Mouse (Mus musculus) ES-Bruce4 (cell line): ENCODE results near the gene Olfr1218. TPM values are rescaled to one million over a fixed set of nuclear protein-coding genes. Genes with fewer than 3 reads are reported as not detected.
"Not testable (repeated sequence)": the region's sequence is repeated elsewhere in the genome, so short reads cannot be mapped to it uniquely, and the experiment has no call there.

ENCODE experiments used
- H3K27ac ChIP-seq: 2 replicates; pipeline ENCODE4 v1.5.1; 2012; ENCODE audit warnings: low read length, inconsistent platforms; ENCODE audit not compliant: insufficient read depth
- H3K27me3 ChIP-seq: 2 replicates; pipeline ENCODE4 v1.6.1; 2012; ENCODE audit warnings: mild to moderate bottlenecking, low read length, inconsistent platforms; ENCODE audit not compliant: control insufficient read depth, poor library complexity, insufficient read depth, severe bottlenecking
- H3K36me3 ChIP-seq: 2 replicates; pipeline ENCODE4 v1.6.1; 2012; ENCODE audit warnings: inconsistent platforms, mild to moderate bottlenecking, low read length, moderate library complexity; ENCODE audit not compliant: control insufficient read depth, poor library complexity, insufficient read depth, severe bottlenecking
- H3K4me1 ChIP-seq: one replicate; pipeline ENCODE4 v1.8.1; 2011; ENCODE audit warnings: low read length; ENCODE audit not compliant: control insufficient read depth, insufficient read depth
- H3K4me3 ChIP-seq: 2 replicates; pipeline ENCODE4 v1.5.1; 2011; ENCODE audit warnings: low read depth, mild to moderate bottlenecking, low read length
- H3K9ac ChIP-seq: 2 replicates; pipeline ENCODE4 v1.6.1; 2012; ENCODE audit warnings: low read depth, mild to moderate bottlenecking, inconsistent platforms; ENCODE audit not compliant: poor library complexity, severe bottlenecking
- H3K9me3 ChIP-seq: replicated peaks from 2 replicates; pipeline ENCODE4 v1.6.1; 2012; ENCODE audit warnings: mild to moderate bottlenecking, low read length, inconsistent platforms; ENCODE audit not compliant: control insufficient read depth, poor library complexity, insufficient read depth, severe bottlenecking
- CTCF ChIP-seq: IDR thresholded peaks from one replicate; pipeline ENCODE4 v1.8.1; 2011; ENCODE audit warnings: low read depth, low read length
- EP300 ChIP-seq: IDR thresholded peaks from 2 replicates; pipeline ENCODE4 v1.6.1; 2011; ENCODE audit warnings: low read depth, low read length; ENCODE audit not compliant: insufficient read depth
- POLR2A ChIP-seq: IDR thresholded peaks from one replicate; pipeline ENCODE4 v1.8.1; 2011; ENCODE audit warnings: low read length; ENCODE audit not compliant: insufficient read depth
- polyA plus RNA-seq: library from polyadenylated mRNA; stranded (reverse); fragments of >200 nt; gene quantifications from 2 replicates; pipeline ENCODE4 v1.2.4, GENCODE M21; 2011; ENCODE audit warnings: low read depth; ENCODE audit not compliant: missing spikeins, insufficient read depth, insufficient read length

Gene Olfr1218
- polyA plus RNA-seq, 1 experiment, result not detected

- no peak within 1 kb of the TSS for H3K9ac ChIP-seq
- H3K27ac ChIP-seq, result no peak within 1 kb of the TSS
- no peaks in the 10 kb centered on the region for H3K4me1 ChIP-seq
- H3K27me3 ChIP-seq, result no peaks in the 10 kb centered on the region
- H3K4me3 ChIP-seq, result no peak within 1 kb of the TSS
- no peaks in the 10 kb centered on the region for H3K36me3 ChIP-seq
- no peak for TF ChIP-seq POLR2A
- TF ChIP-seq EP300, result no peak
- H3K9me3 ChIP-seq, result no peaks in the 10 kb centered on the region
These were observed 29.0 kb downstream of the Olfr1218 start, which contains the start of gene Olfr1217 for GRCm38 (mm10) chr2:89031965-89032364. Gene Olfr1217, minus strand, starts transcription at chr2:89032065.

GRCm38 (mm10) chr2:89021436-89021835 lies 39.6 kb downstream of the Olfr1218 start:
- not testable (repeated sequence) for H3K27ac ChIP-seq, H3K4me1 ChIP-seq, H3K27me3 ChIP-seq

GRCm38 (mm10) chr2:89018240-89018639 lies 42.7 kb downstream of the Olfr1218 start, which contains the start of gene Olfr1216:
Gene Olfr1216, minus strand, starts transcription at chr2:89018340.
- no peaks in the 10 kb centered on the region for H3K36me3 ChIP-seq

More at GRCm38 (mm10) chr2:89021436-89021835, 39.6 kb downstream of the Olfr1218 start:
- H3K36me3 ChIP-seq, H3K4me3 ChIP-seq, H3K9ac ChIP-seq, H3K9me3 ChIP-seq: not testable (repeated sequence)

GRCm38 (mm10) chr2:89006873-89007272 lies 54.1 kb downstream of the Olfr1218 start, which contains the start of gene Olfr1215:
Gene Olfr1215, minus strand, starts transcription at chr2:89006973.
- TF ChIP-seq CTCF (no peak), EP300 (no peak), POLR2A (no peak)
- H3K36me3 ChIP-seq, result no peaks in the 10 kb centered on the region
- no peaks in the 10 kb centered on the region for H3K4me1 ChIP-seq
- no peak within 1 kb of the TSS for H3K27ac ChIP-seq
- H3K9ac ChIP-seq, result no peak within 1 kb of the TSS
- H3K9me3 ChIP-seq, result no peaks in the 10 kb centered on the region
- no peaks in the 10 kb centered on the region for H3K27me3 ChIP-seq
- H3K4me3 ChIP-seq, result no peak within 1 kb of the TSS

More at GRCm38 (mm10) chr2:89018240-89018639, 42.7 kb downstream of the Olfr1218 start, which contains the start of gene Olfr1216:
- H3K27ac ChIP-seq, result no peak within 1 kb of the TSS
- H3K4me3 ChIP-seq, result no peak within 1 kb of the TSS
- TF ChIP-seq CTCF (no peak), EP300 (no peak), POLR2A (no peak)
- H3K9ac ChIP-seq, result no peak within 1 kb of the TSS
- H3K27me3 ChIP-seq, result no peaks in the 10 kb centered on the region
- H3K4me1 ChIP-seq, result no peaks in the 10 kb centered on the region
- H3K9me3 ChIP-seq, result no peaks in the 10 kb centered on the region

Other genes with a start within 250 kb of the Olfr1218 start
- not detected in 2 replicates for gene Olfr1202, start 246.7 kb downstream of the Olfr1218 start, polyA plus RNA-seq
- not detected in 2 replicates for gene Olfr1205, start 231.4 kb downstream of the Olfr1218 start, polyA plus RNA-seq
- not detected in 2 replicates for gene Olfr1204, start 211.9 kb downstream of the Olfr1218 start, polyA plus RNA-seq
- not detected in 2 replicates for gene Olfr1206, start 198.0 kb downstream of the Olfr1218 start, polyA plus RNA-seq
- not detected in 2 replicates for gene Olfr1208, start 158.9 kb downstream of the Olfr1218 start, polyA plus RNA-seq
- gene Olfr1209, start 146.0 kb downstream of the Olfr1218 start, polyA plus RNA-seq, result not detected in 2 replicates
- not detected in 2 replicates for gene Olfr1211, start 123.1 kb downstream of the Olfr1218 start, polyA plus RNA-seq
- gene Olfr1212, start 107.2 kb downstream of the Olfr1218 start, polyA plus RNA-seq, result not detected in 2 replicates
- gene Gm13762, start 80.9 kb downstream of the Olfr1218 start, polyA plus RNA-seq, result not detected in 2 replicates
- not detected in 2 replicates for gene Olfr1214, start 68.5 kb downstream of the Olfr1218 start, polyA plus RNA-seq
- not detected in 2 replicates for gene Olfr1215, start 54.2 kb downstream of the Olfr1218 start, polyA plus RNA-seq
- not detected in 2 replicates for gene Olfr1216, start 42.8 kb downstream of the Olfr1218 start, polyA plus RNA-seq
- not detected in 2 replicates for gene Olfr1217, start 29.1 kb downstream of the Olfr1218 start, polyA plus RNA-seq
- gene Olfr1219, start 22.3 kb upstream of the Olfr1218 start, polyA plus RNA-seq, result not detected in 2 replicates
- gene Olfr1220, start 45.6 kb upstream of the Olfr1218 start, polyA plus RNA-seq, result not detected in 2 replicates
- gene Olfr1221, start 56.1 kb upstream of the Olfr1218 start, polyA plus RNA-seq, result not detected in 2 replicates
- gene Olfr1222, start 71.9 kb upstream of the Olfr1218 start, polyA plus RNA-seq, result not detected in 2 replicates
- gene Olfr1223, start 90.4 kb upstream of the Olfr1218 start, polyA plus RNA-seq, result not detected in 2 replicates
- not detected in 2 replicates for gene Olfr1224-ps1, start 102.9 kb upstream of the Olfr1218 start, polyA plus RNA-seq
- not detected in 2 replicates for gene Olfr1225, start 113.5 kb upstream of the Olfr1218 start, polyA plus RNA-seq
- gene Olfr1226, start 138.9 kb upstream of the Olfr1218 start, polyA plus RNA-seq, result not detected in 2 replicates
- not detected in 2 replicates for gene Olfr1228, start 192.9 kb upstream of the Olfr1218 start, polyA plus RNA-seq
- gene Olfr1229, start 226.8 kb upstream of the Olfr1218 start, polyA plus RNA-seq, result not detected in 2 replicates
- gene Olfr1230, start 236.1 kb upstream of the Olfr1218 start, polyA plus RNA-seq, result not detected in 2 replicates
- gene Olfr1231, start 245.9 kb upstream of the Olfr1218 start, polyA plus RNA-seq, result not detected in 2 replicates